Mouse (Mus musculus) lung, adult 2 months (tissue): ENCODE measurements around the gene Gnas.

Experiments used
- CTCF ChIP-seq: fragments of 200-500 bp; IDR thresholded peaks from 2 replicates; pipeline ENCODE4 v1.5.1; 2011; ENCODE audit warnings: mild to moderate bottlenecking, low read length, control low read depth; ENCODE audit not compliant: insufficient read depth
- POLR2A ChIP-seq: fragments of 200-500 bp; IDR thresholded peaks from 2 replicates; pipeline ENCODE4 v1.6.1; 2011; ENCODE audit warnings: low read depth, mild to moderate bottlenecking, control low read depth, low read length, borderline replicate concordance; ENCODE audit errors: extremely low read depth

GRCm38 (mm10) chr2:174297851-174298250, 13.7 kb downstream of the Gnas start:
- TF ChIP-seq CTCF (no peak), POLR2A (no peak)
